Mouse (Mus musculus) C2C12 (cell line): ENCODE results near the gene Gm28048. TPM values are rescaled to one million over a fixed set of nuclear protein-coding genes. Genes with fewer than 3 reads are reported as not detected.

Experiments used
- H3K27me3 ChIP-seq: one replicate; pipeline ENCODE4 v1.6.1; 2011; ENCODE audit not compliant: control insufficient read depth, insufficient read depth, insufficient read length
- H3K36me3 ChIP-seq: one replicate; pipeline ENCODE4 v1.6.1; 2011; ENCODE audit not compliant: control insufficient read depth, insufficient read depth
- H3K4me3 ChIP-seq: one replicate; pipeline ENCODE4 v1.5.1; 2011; ENCODE audit warnings: mild to moderate bottlenecking, control low read depth; ENCODE audit not compliant: poor library complexity, insufficient read depth, severe bottlenecking
- H3K79me2 ChIP-seq: one replicate; pipeline ENCODE4 v1.6.1; 2011; ENCODE audit not compliant: control insufficient read depth, insufficient read depth
- H3K79me3 ChIP-seq: one replicate; pipeline ENCODE4 v1.6.1; 2011; ENCODE audit warnings: low read depth, control low read depth
- H3ac ChIP-seq: one replicate; pipeline ENCODE3; 2011; ENCODE audit warnings: low read depth; ENCODE audit not compliant: control insufficient read depth, insufficient read length
- CEBPB ChIP-seq: IDR thresholded peaks from one replicate; pipeline ENCODE4 v1.6.1; 2011; ENCODE audit warnings: low read depth, mild to moderate bottlenecking, control low read depth, moderate library complexity
- CTCF ChIP-seq: IDR thresholded peaks from one replicate; pipeline ENCODE4 v1.5.1; 2011; ENCODE audit not compliant: control insufficient read depth, insufficient read depth, insufficient read length
- FOSL1 ChIP-seq: IDR thresholded peaks from one replicate; pipeline ENCODE4 v1.8.0; 2011; ENCODE audit warnings: mild to moderate bottlenecking, low read length; ENCODE audit not compliant: poor library complexity, insufficient read depth, severe bottlenecking
- MAX ChIP-seq: IDR thresholded peaks from one replicate; pipeline ENCODE4 v1.6.1; 2011; ENCODE audit warnings: mild to moderate bottlenecking, control low read depth
- MYOD1 ChIP-seq: IDR thresholded peaks from one replicate; pipeline ENCODE4 v1.6.1; 2011; ENCODE audit warnings: low read depth; ENCODE audit not compliant: control insufficient read depth, insufficient read length
- MYOG ChIP-seq: IDR thresholded peaks from one replicate; pipeline ENCODE4 v1.6.1; 2011; ENCODE audit not compliant: control insufficient read depth, insufficient read length; ENCODE audit errors: extremely low read depth
- USF1 ChIP-seq: IDR thresholded peaks from one replicate; pipeline ENCODE4 v1.6.1; 2011; ENCODE audit warnings: low read depth, mild to moderate bottlenecking, control low read depth, moderate library complexity
- polyA plus RNA-seq: library from polyadenylated mRNA; unstranded; fragments of >200 nt; fragmentation: generic; extraction: Trizol; gene quantifications from one replicate; pipeline ENCODE4 v1.2.1, GENCODE M21; 2012; ENCODE audit warnings: missing spikeins

Gm28048 gene
- polyA plus RNA-seq, 1 experiment, result 1.4 TPM

GRCm38 (mm10) chr11:22813427-22813826 lies 168.5 kb downstream of the Gm28048 start:
- TF ChIP-seq CEBPB (no peak), MYOD1 (no peak), USF1 (no peak), FOSL1 (no peak), CTCF (no peak), MYOG (no peak), MAX (no peak)
- no peaks in the 10 kb centered on the region for H3K27me3 ChIP-seq
- no peak overlapping the region for H3K4me3 ChIP-seq
- H3ac ChIP-seq, result no peak overlapping the region
- H3K79me3 ChIP-seq, result no peaks in the 10 kb centered on the region
- no peaks in the 10 kb centered on the region for H3K79me2 ChIP-seq
- H3K36me3 ChIP-seq, result no peaks in the 10 kb centered on the region

DNA sequence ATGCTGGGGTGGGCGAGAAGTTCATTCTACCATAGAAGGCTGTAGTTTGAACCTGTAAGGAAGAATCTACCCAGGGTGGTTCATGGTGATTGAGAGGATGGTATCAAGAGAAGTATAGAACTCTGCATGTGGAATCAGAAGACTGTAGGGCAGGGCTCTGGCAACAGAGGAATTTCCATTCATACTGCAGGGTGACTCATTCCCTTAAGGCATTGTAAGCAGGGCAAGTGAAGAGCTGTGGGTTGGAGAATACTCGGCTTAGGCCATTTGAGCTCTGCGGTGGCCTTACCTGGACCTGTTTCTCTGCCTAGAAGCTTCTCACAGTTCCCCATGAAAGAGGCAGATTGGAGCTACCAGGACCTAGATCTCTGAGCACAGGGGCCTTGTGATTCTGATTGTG lies 170.5 kb downstream of the Gm28048 start:
- TF ChIP-seq FOSL1 (no peak), MAX (no peak), CEBPB (no peak), USF1 (no peak), MYOD1 (no peak), MYOG (no peak), CTCF (no peak)
- no peak overlapping the region for H3K4me3 ChIP-seq
- H3K36me3 ChIP-seq, result no peaks in the 10 kb centered on the region
- no peaks in the 10 kb centered on the region for H3K27me3 ChIP-seq
- no peak overlapping the region for H3ac ChIP-seq
- H3K79me3 ChIP-seq, result no peaks in the 10 kb centered on the region
- no peaks in the 10 kb centered on the region for H3K79me2 ChIP-seq

DNA sequence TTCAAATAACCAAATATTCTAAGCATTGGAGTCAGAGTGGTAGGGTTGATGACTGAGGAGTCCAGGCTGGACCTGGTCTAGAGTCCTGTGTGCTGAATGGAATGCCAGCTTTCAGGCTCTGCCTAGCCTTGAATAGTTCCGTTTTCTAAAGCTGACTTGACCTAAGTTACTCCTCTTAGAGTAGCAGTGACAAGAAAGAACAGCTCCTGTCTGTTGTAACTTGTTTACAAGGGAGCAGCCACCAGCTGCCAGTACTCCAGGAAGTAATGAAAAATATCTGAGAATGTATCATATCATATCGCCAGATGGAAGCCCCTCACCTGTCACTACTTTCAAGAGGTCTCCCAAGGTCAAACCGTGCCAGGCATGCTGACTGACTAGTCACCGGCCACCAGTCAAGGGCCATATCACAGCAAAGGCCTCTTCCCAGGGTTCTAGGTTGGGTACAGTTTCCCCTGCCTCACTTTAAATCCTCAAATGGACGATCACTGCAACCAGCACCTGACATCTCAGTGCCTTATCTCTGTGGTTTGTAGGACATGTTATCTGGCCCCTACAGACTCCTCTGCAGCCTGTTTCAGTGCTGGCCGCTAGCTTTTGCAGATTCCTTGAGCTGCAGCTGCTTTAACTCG lies 172.3 kb downstream of the Gm28048 start:
- H3K36me3 ChIP-seq, result no peaks in the 10 kb centered on the region
- no peak overlapping the region for H3K4me3 ChIP-seq
- H3K27me3 ChIP-seq, result no peaks in the 10 kb centered on the region
- TF ChIP-seq USF1 (no peak), MYOG (no peak), FOSL1 (no peak), MAX (no peak), CTCF (no peak), CEBPB (no peak), MYOD1 (no peak)
- no peaks in the 10 kb centered on the region for H3K79me2 ChIP-seq
- H3K79me3 ChIP-seq, result no peaks in the 10 kb centered on the region
- H3ac ChIP-seq, result no peak overlapping the region

GRCm38 (mm10) chr11:22808040-22808439 lies 173.8 kb downstream of the Gm28048 start:
- TF ChIP-seq CTCF (no peak), MYOG (no peak), CEBPB (no peak), FOSL1 (no peak), MYOD1 (no peak), USF1 (no peak), MAX (no peak)
- no peaks in the 10 kb centered on the region for H3K79me2 ChIP-seq
- no peak overlapping the region for H3ac ChIP-seq

GRCm38 (mm10) chr11:22805171-22805570 lies 176.7 kb downstream of the Gm28048 start:
- Histone ChIP-seq H3K79me2 (no peaks in the 10 kb centered on the region), H3K27me3 (no peaks in the 10 kb centered on the region), H3K4me3 (no peak overlapping the region), H3ac (no peak overlapping the region), H3K36me3 (no peaks in the 10 kb centered on the region), H3K79me3 (no peaks in the 10 kb centered on the region)
- TF ChIP-seq CEBPB, result no peak
- no peak for TF ChIP-seq MYOD1
- no peak for TF ChIP-seq MAX
- TF ChIP-seq MYOG, result no peak
- TF ChIP-seq USF1, result no peak
- no peak for TF ChIP-seq FOSL1
- no peak for TF ChIP-seq CTCF

More at GRCm38 (mm10) chr11:22808040-22808439, 173.8 kb downstream of the Gm28048 start:
- Histone ChIP-seq H3K4me3 (no peak overlapping the region), H3K36me3 (no peaks in the 10 kb centered on the region), H3K27me3 (no peaks in the 10 kb centered on the region), H3K79me3 (no peaks in the 10 kb centered on the region)

- TF ChIP-seq MAX, result no peak
- TF ChIP-seq USF1, result no peak
- TF ChIP-seq MYOG, result no peak
- TF ChIP-seq CEBPB, result no peak
- no peak for TF ChIP-seq FOSL1
- TF ChIP-seq CTCF, result no peak
- no peak for TF ChIP-seq MYOD1
These were observed 181.9 kb downstream of the Gm28048 start for GRCm38 (mm10) chr11:22799987-22800424.

More at GRCm38 (mm10) chr11:22799987-22800424, 181.9 kb downstream of the Gm28048 start:
- H3K36me3 ChIP-seq, result no peaks in the 10 kb centered on the region
- no peaks in the 10 kb centered on the region for H3K79me3 ChIP-seq
- no peaks in the 10 kb centered on the region for H3K27me3 ChIP-seq
- H3K79me2 ChIP-seq, result no peaks in the 10 kb centered on the region
- H3ac ChIP-seq, result no peak overlapping the region
- H3K4me3 ChIP-seq, result no peak overlapping the region
